ENCODE assay signal across 25 mouse cellular contexts in the genomic region with DNA sequence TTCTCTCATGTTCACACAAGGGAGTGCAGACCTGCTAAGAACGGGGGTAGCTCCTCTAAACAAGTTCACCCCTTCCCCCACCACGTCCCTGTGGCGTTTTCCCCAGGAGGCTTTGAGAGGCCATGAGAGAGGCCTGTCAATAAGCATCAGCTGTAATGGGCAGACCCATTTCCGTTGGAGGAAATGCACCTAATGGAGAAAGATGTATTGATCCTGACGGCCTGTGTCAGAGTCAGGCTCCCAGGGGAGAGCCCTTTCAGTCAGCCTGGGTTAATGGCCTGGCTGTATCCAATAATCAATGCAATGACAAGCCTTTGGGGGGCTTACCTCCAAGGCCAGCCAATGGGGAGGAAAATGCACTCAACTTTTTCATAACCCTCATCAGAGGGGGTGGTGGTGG. TPM values are rescaled to one million over a fixed set of nuclear protein-coding genes. Genes with fewer than 3 reads are reported as not detected.
A peak's percentile ranks its signal among the peaks of the same experiment; 100 is the strongest.
DNase-seq lines count a peak whose midpoint lies in the region; ATAC-seq and TF ChIP-seq lines count a peak whose summit lies in the region.
"Had no signal": no experiment of that assay in that cellular context is flagged by ENCODE, and none has a peak within 500 bp of the region (broad histone marks: within the 10 kb centered on the region; RNA-seq: fewer than 3 reads in every experiment).

No protein-coding gene starts in this region.

- no peak for TF ChIP-seq EP300 in liver, postnatal 0 days (IDR thresholded peaks at IDR 0.05; ENCODE audit: low read depth)

- DNase-seq in hindbrain, embryonic 14.5 days (ENCODE audit: low spot score): no peak
- DNase-seq in liver, postnatal 0 days: no peak
- DNase-seq: cerebellum, adult 2 months; gastrocnemius, postnatal 14 days; heart, adult 2 months; heart, postnatal 36 days; kidney, adult 9 months; kidney, postnatal 36 days; thymus, postnatal 14 days had no signal

- peak; percentile 84 for ATAC-seq in forebrain, embryonic 12.5 days (ENCODE audit: low FRiP score)
- ATAC-seq in forebrain, embryonic 13.5 days: no peak
- ATAC-seq in midbrain, embryonic 12.5 days (ENCODE audit: low FRiP score, low read depth): no peak
- no peak for ATAC-seq in midbrain, embryonic 16.5 days
- ATAC-seq in hindbrain, embryonic 14.5 days (ENCODE audit: low FRiP score): peak; percentile 28; the same call in 1 of the 2 replicates
- ATAC-seq in midbrain, embryonic 15.5 days (replicated peaks): no peak
- ATAC-seq in liver, postnatal 0 days: no peak
- ATAC-seq in monocyte, adult 5-6 weeks (replicated peaks; ENCODE audit: insufficient number of reproducible peaks, low FRiP score, low TSS enrichment, poor library complexity, severe bottlenecking): no peak
- ATAC-seq: activated CD4-positive, CD25-positive, alpha-beta regulatory T cell, adult 4 months; intestine, embryonic 15.5 days; lung, postnatal 0 days had no signal

- H3K9ac ChIP-seq in forebrain, embryonic 12.5 days: no peak overlapping the region
- H3K9ac ChIP-seq in forebrain, embryonic 13.5 days: no peak overlapping the region
- no peak overlapping the region for H3K9ac ChIP-seq in midbrain, embryonic 12.5 days (replicated peaks)
- H3K9ac ChIP-seq in midbrain, embryonic 16.5 days (ENCODE audit: low read depth, low read length): no peak overlapping the region
- H3K9ac ChIP-seq in hindbrain, embryonic 14.5 days: no peak overlapping the region
- no peak overlapping the region for H3K9ac ChIP-seq in midbrain, embryonic 15.5 days
- no peak overlapping the region for H3K9ac ChIP-seq in liver, postnatal 0 days (replicated peaks)
- H3K9ac ChIP-seq: intestine, embryonic 15.5 days; limb, embryonic 13.5 days; liver, embryonic 14.5 days had no signal

- no peak overlapping the region for H3K27ac ChIP-seq in forebrain, embryonic 12.5 days
- H3K27ac ChIP-seq in forebrain, embryonic 13.5 days: no peak overlapping the region
- 0 out of 2 replicates have a peak overlapping the region, but pooled peaks have one; percentile 35 for H3K27ac ChIP-seq in midbrain, embryonic 12.5 days (replicated peaks)
- no peak overlapping the region for H3K27ac ChIP-seq in midbrain, embryonic 16.5 days (ENCODE audit: low read length)
- H3K27ac ChIP-seq in hindbrain, embryonic 14.5 days: peak overlapping the region; percentile 73; the same call in 1 of the 2 replicates
- H3K27ac ChIP-seq in midbrain, embryonic 15.5 days: peak overlapping the region; percentile 27; the same call in 1 of the 2 replicates
- no peak overlapping the region for H3K27ac ChIP-seq in liver, postnatal 0 days (ENCODE audit: low read depth)
- H3K27ac ChIP-seq: heart, adult 2 months; intestine, embryonic 15.5 days; limb, embryonic 13.5 days; liver, embryonic 14.5 days had no signal

- WGBS in forebrain, embryonic 12.5 days: 42% methylated on average over 5 of the region's 5 CpGs
- 35% methylated on average over 5 of the region's 5 CpGs for WGBS in forebrain, embryonic 13.5 days
- WGBS in midbrain, embryonic 12.5 days: 44% methylated on average over 5 of the region's 5 CpGs
- 49% methylated on average over 5 of the region's 5 CpGs for WGBS in midbrain, embryonic 16.5 days
- WGBS in hindbrain, embryonic 14.5 days: 27% methylated on average over 5 of the region's 5 CpGs
- 39% methylated on average over 5 of the region's 5 CpGs for WGBS in midbrain, embryonic 15.5 days
- WGBS in liver, postnatal 0 days (ENCODE audit: insufficient replicate concordance): 41% methylated on average over 5 of the region's 5 CpGs

- H3K4me3 ChIP-seq in forebrain, embryonic 12.5 days (replicated peaks): no peak overlapping the region
- no peak overlapping the region for H3K4me3 ChIP-seq in forebrain, embryonic 13.5 days
- no peak overlapping the region for H3K4me3 ChIP-seq in midbrain, embryonic 12.5 days
- no peak overlapping the region for H3K4me3 ChIP-seq in midbrain, embryonic 16.5 days (ENCODE audit: low read depth, low read length)
- no peak overlapping the region for H3K4me3 ChIP-seq in hindbrain, embryonic 14.5 days (replicated peaks; ENCODE audit: low read length)
- H3K4me3 ChIP-seq in midbrain, embryonic 15.5 days: no peak overlapping the region
- no peak overlapping the region for H3K4me3 ChIP-seq in liver, postnatal 0 days (ENCODE audit: low read depth, low read length)
- H3K4me3 ChIP-seq: heart, adult 2 months; intestine, embryonic 15.5 days; limb, embryonic 13.5 days had no signal

- no peaks in the 10 kb centered on the region for H3K9me3 ChIP-seq in forebrain, embryonic 12.5 days
- no peaks in the 10 kb centered on the region for H3K9me3 ChIP-seq in forebrain, embryonic 13.5 days (replicated peaks)
- no peaks in the 10 kb centered on the region for H3K9me3 ChIP-seq in midbrain, embryonic 12.5 days
- H3K9me3 ChIP-seq in midbrain, embryonic 16.5 days (replicated peaks; ENCODE audit: control insufficient read depth, low read length, poor library complexity, severe bottlenecking): no peaks in the 10 kb centered on the region
- no peaks in the 10 kb centered on the region for H3K9me3 ChIP-seq in hindbrain, embryonic 14.5 days (ENCODE audit: control insufficient read depth, low read length)
- H3K9me3 ChIP-seq in midbrain, embryonic 15.5 days: no peaks in the 10 kb centered on the region
- no peaks in the 10 kb centered on the region for H3K9me3 ChIP-seq in liver, postnatal 0 days (ENCODE audit: low read length)
- H3K9me3 ChIP-seq: G1E; intestine, embryonic 15.5 days; limb, embryonic 13.5 days had no signal

- no peaks in the 10 kb centered on the region for H3K36me3 ChIP-seq in forebrain, embryonic 12.5 days (replicated peaks)
- no peaks in the 10 kb centered on the region for H3K36me3 ChIP-seq in forebrain, embryonic 13.5 days (ENCODE audit: poor library complexity, severe bottlenecking)
- no peaks in the 10 kb centered on the region for H3K36me3 ChIP-seq in midbrain, embryonic 12.5 days
- H3K36me3 ChIP-seq in midbrain, embryonic 16.5 days (ENCODE audit: control insufficient read depth, insufficient read depth, low read length): no peaks in the 10 kb centered on the region
- H3K36me3 ChIP-seq in hindbrain, embryonic 14.5 days (replicated peaks; ENCODE audit: control insufficient read depth, insufficient read depth): no peaks in the 10 kb centered on the region
- H3K36me3 ChIP-seq in midbrain, embryonic 15.5 days (replicated peaks): no peaks in the 10 kb centered on the region
- H3K36me3 ChIP-seq in liver, postnatal 0 days (replicated peaks; ENCODE audit: insufficient read depth, low read length): no peaks in the 10 kb centered on the region
- H3K36me3 ChIP-seq: intestine, embryonic 15.5 days; limb, embryonic 13.5 days had no signal

- H3K4me1 ChIP-seq in forebrain, embryonic 12.5 days: peaks cover 10% of the 10 kb centered on the region
- H3K4me1 ChIP-seq in forebrain, embryonic 13.5 days: peaks cover 10% of the 10 kb centered on the region
- H3K4me1 ChIP-seq in midbrain, embryonic 12.5 days: peaks cover 9% of the 10 kb centered on the region
- H3K4me1 ChIP-seq in midbrain, embryonic 16.5 days (ENCODE audit: control insufficient read depth, insufficient read depth, low read length): peaks cover 4% of the 10 kb centered on the region
- peaks cover 12% of the 10 kb centered on the region for H3K4me1 ChIP-seq in hindbrain, embryonic 14.5 days (replicated peaks; ENCODE audit: control insufficient read depth, insufficient read depth, low read length)
- H3K4me1 ChIP-seq in midbrain, embryonic 15.5 days: peaks cover 8% of the 10 kb centered on the region; the same call in 1 of the 2 replicates
- peaks cover 7% of the 10 kb centered on the region for H3K4me1 ChIP-seq in liver, postnatal 0 days (ENCODE audit: insufficient read depth)
- H3K4me1 ChIP-seq: intestine, embryonic 15.5 days had no signal

- H3K27me3 ChIP-seq in forebrain, embryonic 12.5 days: no peaks in the 10 kb centered on the region
- H3K27me3 ChIP-seq in forebrain, embryonic 13.5 days: no peaks in the 10 kb centered on the region
- no peaks in the 10 kb centered on the region for H3K27me3 ChIP-seq in midbrain, embryonic 12.5 days
- H3K27me3 ChIP-seq in midbrain, embryonic 16.5 days (ENCODE audit: control insufficient read depth, insufficient read depth, low read depth, low read length): no peaks in the 10 kb centered on the region
- H3K27me3 ChIP-seq in hindbrain, embryonic 14.5 days (ENCODE audit: control insufficient read depth, insufficient read depth, low read length): no peaks in the 10 kb centered on the region
- H3K27me3 ChIP-seq in midbrain, embryonic 15.5 days (replicated peaks): no peaks in the 10 kb centered on the region
- no peaks in the 10 kb centered on the region for H3K27me3 ChIP-seq in liver, postnatal 0 days (ENCODE audit: insufficient read depth, low read length)
- H3K27me3 ChIP-seq: intestine, embryonic 15.5 days; limb, embryonic 13.5 days had no signal

- TF ChIP-seq CTCF in liver, postnatal 0 days (IDR thresholded peaks at IDR 0.05; ENCODE audit: low read depth): no peak

- no peak overlapping the region for H3K4me2 ChIP-seq in forebrain, embryonic 12.5 days
- H3K4me2 ChIP-seq in forebrain, embryonic 13.5 days: no peak overlapping the region
- no peak overlapping the region for H3K4me2 ChIP-seq in midbrain, embryonic 12.5 days (replicated peaks)
- H3K4me2 ChIP-seq in midbrain, embryonic 16.5 days (ENCODE audit: low read length): no peak overlapping the region
- H3K4me2 ChIP-seq in hindbrain, embryonic 14.5 days (replicated peaks): no peak overlapping the region
- H3K4me2 ChIP-seq in midbrain, embryonic 15.5 days: no peak overlapping the region
- no peak overlapping the region for H3K4me2 ChIP-seq in liver, postnatal 0 days (ENCODE audit: low read depth, low read length)
- H3K4me2 ChIP-seq: intestine, embryonic 15.5 days; limb, embryonic 13.5 days had no signal

RNA-seq across cellular contexts. Expression of a gene that starts 57.0 kb away (rescaled TPM):
- polyA plus RNA-seq in forebrain, embryonic 12.5 days (2016; fragmentation: Nextera tagmentation; extraction: Ambion mirVana): 0.17 and 0.18 TPM in 2 replicates
- polyA plus RNA-seq in forebrain, embryonic 13.5 days (2015; fragmentation: Nextera tagmentation; extraction: Ambion mirVana): not detected in 2 replicates
- not detected in 2 replicates for polyA plus RNA-seq in midbrain, embryonic 12.5 days (2016; fragmentation: Nextera tagmentation; extraction: Ambion mirVana)
- polyA plus RNA-seq in midbrain, embryonic 16.5 days (2015; fragmentation: Nextera tagmentation; extraction: Ambion mirVana): 0.21 TPM in 2 replicates
- 0.13 and 0.39 TPM in 2 replicates for polyA plus RNA-seq in hindbrain, embryonic 14.5 days (2014; fragmentation: Nextera tagmentation; extraction: Ambion mirVana)
- polyA plus RNA-seq in midbrain, embryonic 15.5 days (2015; fragmentation: Nextera tagmentation; extraction: Ambion mirVana): 0.10 and 0.22 TPM in 2 replicates
- 0.06 and 0.08 TPM in 2 replicates for polyA plus RNA-seq in liver, postnatal 0 days (2015; fragmentation: Nextera tagmentation; extraction: Ambion mirVana)
- total RNA-seq in monocyte, adult 5-6 weeks (2017): 2.6 to 16.5 TPM (median 10.8 TPM) in 3 replicates
- total RNA-seq: adrenal gland, postnatal 14 days; gastrocnemius, postnatal 14 days; heart, adult 2 months; heart, postnatal 36 days; layer of hippocampus, postnatal 14 days had no signal
- polyA plus RNA-seq: embryonic facial prominence, embryonic 14.5 days; G1E; heart, embryonic 14.5 days had no signal

Comparison
In these comparisons a context has a peak if more than half of its experiments do, and no peak if none do; other contexts are left out.
1. ATAC-seq: peak in forebrain, embryonic 12.5 days (single experiment) and hindbrain, embryonic 14.5 days (single experiment); none in forebrain, embryonic 13.5 days (single experiment), midbrain, embryonic 12.5 days (single experiment), midbrain, embryonic 16.5 days (single experiment), midbrain, embryonic 15.5 days (single experiment), liver, postnatal 0 days (single experiment) and monocyte, adult 5-6 weeks (single experiment).
2. H3K27ac ChIP-seq: peak in midbrain, embryonic 12.5 days (single experiment), hindbrain, embryonic 14.5 days (single experiment) and midbrain, embryonic 15.5 days (single experiment); none in forebrain, embryonic 12.5 days (single experiment), forebrain, embryonic 13.5 days (single experiment), midbrain, embryonic 16.5 days (single experiment) and liver, postnatal 0 days (single experiment).